Comparison of ENCODE assay signal across 26 mouse cellular contexts in the genomic region with DNA sequence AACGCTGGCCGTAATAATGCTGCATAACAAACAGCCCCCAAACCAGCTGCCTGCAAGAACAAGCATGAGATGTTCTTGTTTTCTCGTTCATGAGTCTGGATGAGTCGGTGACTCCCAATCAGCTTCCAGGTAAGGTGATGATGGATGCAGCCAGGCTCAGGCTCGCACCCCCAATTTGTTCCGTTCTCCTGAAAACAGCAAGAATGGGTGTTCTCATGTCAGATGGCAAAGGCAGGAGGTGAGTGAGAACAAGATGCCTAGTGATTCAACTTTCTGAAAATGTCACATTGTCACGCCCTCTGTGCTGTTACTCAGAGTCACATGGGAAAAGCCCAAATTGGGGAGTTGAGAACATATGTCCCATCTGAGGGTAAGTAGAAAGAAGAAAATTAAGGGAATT. TPM values are rescaled to one million over a fixed set of nuclear protein-coding genes. Genes with fewer than 3 reads are reported as not detected.
"Had no signal": no experiment of that assay in that cellular context is flagged by ENCODE, and none has a peak within 500 bp of the region (broad histone marks: within the 10 kb centered on the region; RNA-seq: fewer than 3 reads in every experiment).

No protein-coding gene starts in this region.

- H3K27ac ChIP-seq: heart, adult 2 months; heart, embryonic 13.5 days; heart, embryonic 15.5 days; hindbrain, embryonic 13.5 days; hindbrain, embryonic 15.5 days; intestine, embryonic 15.5 days; limb, embryonic 13.5 days; limb, embryonic 15.5 days; liver, embryonic 12.5 days; liver, embryonic 14.5 days had no signal

- DNase-seq: gastrocnemius, postnatal 14 days; gastrocnemius, postnatal 36 days; heart, adult 11 months; heart, adult 2 months; heart, postnatal 14 days; heart, postnatal 36 days; kidney, adult 18-20 months; kidney, adult 8-10 months; kidney, postnatal 10 days; kidney, postnatal 25 days; kidney, postnatal 4 days; left cerebral cortex, postnatal 4 days; lung, adult 18-20 months had no signal

- H3K4me3 ChIP-seq: heart, adult 2 months; heart, embryonic 13.5 days; heart, embryonic 15.5 days; hindbrain, embryonic 13.5 days; hindbrain, embryonic 15.5 days; intestine, embryonic 15.5 days; limb, embryonic 13.5 days; limb, embryonic 15.5 days; liver, embryonic 12.5 days had no signal

RNA-seq across cellular contexts. Expression of a gene that starts 10.4 kb away (rescaled TPM):
- total RNA-seq: gastrocnemius, adult 18-20 months; gastrocnemius, adult 8-10 months; gastrocnemius, postnatal 36 days; hematopoietic stem cell, adult 5-6 weeks; liver, adult 2 months had no signal

RNA-seq across cellular contexts. Expression of a gene that starts 37.7 kb away (rescaled TPM):
- total RNA-seq: gastrocnemius, adult 18-20 months; gastrocnemius, adult 8-10 months; gastrocnemius, postnatal 14 days; gastrocnemius, postnatal 36 days; heart, adult 2 months; heart, postnatal 36 days; hematopoietic stem cell, adult 5-6 weeks; liver, adult 2 months had no signal
